Mouse (Mus musculus) ES-Bruce4 (cell line): Measurements from ENCODE around the gene Kif26b.

ENCODE experiments used
- CTCF ChIP-seq: IDR thresholded peaks from one replicate; pipeline ENCODE4 v1.8.1; 2011; ENCODE audit warnings: low read depth, low read length
- POLR2A ChIP-seq: IDR thresholded peaks from one replicate; pipeline ENCODE4 v1.8.1; 2011; ENCODE audit warnings: low read length; ENCODE audit not compliant: insufficient read depth

DNA sequence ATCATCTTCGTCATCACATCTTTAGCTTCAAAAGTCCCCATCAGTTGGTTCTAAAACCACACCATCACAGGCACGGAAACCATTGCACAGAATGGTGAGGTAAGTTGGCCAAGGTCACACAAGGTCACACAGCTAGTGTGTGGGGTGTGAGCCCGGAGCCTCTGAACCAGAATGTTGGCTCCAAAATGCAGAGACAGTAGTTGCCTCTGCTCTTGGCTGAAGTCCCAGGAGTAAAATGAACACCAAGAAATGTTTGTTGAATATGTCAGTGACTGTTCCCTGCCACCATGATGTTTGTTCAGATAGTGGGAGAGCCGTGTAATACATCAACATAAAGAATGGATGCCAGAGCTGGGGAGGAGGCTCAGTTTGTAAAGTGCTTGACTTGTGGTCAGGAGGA lies 193.9 kb downstream of the Kif26b start:
- TF ChIP-seq CTCF (no peak), POLR2A (no peak)
